Mouse (Mus musculus): Measurements from ENCODE around the gene H2afz. TPM values are rescaled to one million over a fixed set of nuclear protein-coding genes. Genes with fewer than 3 reads are reported as not detected.

Gene H2afz
- 202 and 241 TPM in 2 replicates for total RNA-seq (2017)

DNA sequence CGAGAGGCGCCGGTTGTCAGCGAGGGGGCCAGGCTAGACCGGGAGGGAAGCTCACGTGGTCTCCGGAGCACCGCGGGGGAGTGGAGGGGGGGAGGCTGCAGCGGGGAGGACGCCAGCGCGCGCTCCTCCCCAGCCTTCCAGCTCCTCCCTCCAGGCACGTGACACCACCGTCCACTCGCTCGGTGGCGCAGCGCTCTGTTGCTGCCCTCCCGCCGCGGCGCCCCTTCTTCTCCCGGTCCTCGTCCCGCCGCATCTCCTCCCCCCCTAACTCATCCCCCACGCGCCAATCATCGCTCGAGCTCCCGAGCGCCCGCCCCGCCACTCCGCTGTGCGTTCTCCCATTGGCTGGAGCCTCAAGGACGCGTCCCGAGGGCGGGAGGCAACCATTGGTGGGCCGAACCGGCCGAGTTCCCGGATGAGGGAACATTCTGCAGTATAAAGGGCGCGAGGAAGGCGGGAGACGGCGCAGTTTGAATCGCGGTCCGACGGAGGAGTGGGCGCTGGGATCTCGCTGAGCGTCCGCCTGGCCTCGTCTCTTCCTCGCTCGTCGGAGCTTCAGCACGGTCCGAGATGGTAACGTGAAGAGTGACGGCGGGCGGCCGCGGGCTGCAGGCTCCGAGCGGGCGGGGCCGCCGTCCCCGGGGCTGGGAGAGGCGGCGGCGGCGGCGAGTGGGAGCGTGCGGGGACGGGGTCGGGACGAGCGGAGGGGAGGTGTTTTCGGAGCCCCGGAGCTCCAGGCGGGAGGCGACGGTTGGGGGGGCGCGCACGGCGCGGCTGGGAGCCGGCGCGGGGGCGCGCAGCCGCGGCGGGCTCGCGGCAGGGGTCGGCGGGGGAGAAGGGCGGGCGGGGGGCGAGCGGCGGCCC is at the start of gene H2afz:
H2afz (plus strand) TSS at position 364 of the 864 bp plus-strand sequence.
- peak; percentile 92 for ATAC-seq (ENCODE audit: extremely low read depth, insufficient number of reproducible peaks, low FRiP score, poor library complexity, severe bottlenecking)

DNA sequence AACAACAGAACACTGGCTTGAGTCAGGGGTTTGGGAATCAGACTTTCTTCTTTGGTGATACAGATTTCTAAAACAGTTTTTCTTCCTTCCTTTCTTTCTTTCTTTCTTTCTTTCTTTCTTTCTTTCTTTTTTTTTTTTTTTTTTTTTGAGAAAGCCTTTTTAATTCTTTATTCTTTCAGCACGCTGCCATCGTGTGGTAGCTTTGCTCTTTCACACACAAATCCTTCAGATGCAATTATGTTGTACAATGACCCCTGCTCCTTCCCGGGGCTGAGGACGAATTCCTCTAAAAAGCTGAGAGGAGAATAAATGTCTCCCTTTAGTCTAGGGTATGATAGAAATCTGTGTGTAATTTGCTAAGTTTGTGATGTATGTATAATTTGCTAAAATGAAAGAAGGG is 45.6 kb upstream of the H2afz start:
- ATAC-seq (ENCODE audit: extremely low read depth, insufficient number of reproducible peaks, low FRiP score, poor library complexity, severe bottlenecking) = no peak

DNA sequence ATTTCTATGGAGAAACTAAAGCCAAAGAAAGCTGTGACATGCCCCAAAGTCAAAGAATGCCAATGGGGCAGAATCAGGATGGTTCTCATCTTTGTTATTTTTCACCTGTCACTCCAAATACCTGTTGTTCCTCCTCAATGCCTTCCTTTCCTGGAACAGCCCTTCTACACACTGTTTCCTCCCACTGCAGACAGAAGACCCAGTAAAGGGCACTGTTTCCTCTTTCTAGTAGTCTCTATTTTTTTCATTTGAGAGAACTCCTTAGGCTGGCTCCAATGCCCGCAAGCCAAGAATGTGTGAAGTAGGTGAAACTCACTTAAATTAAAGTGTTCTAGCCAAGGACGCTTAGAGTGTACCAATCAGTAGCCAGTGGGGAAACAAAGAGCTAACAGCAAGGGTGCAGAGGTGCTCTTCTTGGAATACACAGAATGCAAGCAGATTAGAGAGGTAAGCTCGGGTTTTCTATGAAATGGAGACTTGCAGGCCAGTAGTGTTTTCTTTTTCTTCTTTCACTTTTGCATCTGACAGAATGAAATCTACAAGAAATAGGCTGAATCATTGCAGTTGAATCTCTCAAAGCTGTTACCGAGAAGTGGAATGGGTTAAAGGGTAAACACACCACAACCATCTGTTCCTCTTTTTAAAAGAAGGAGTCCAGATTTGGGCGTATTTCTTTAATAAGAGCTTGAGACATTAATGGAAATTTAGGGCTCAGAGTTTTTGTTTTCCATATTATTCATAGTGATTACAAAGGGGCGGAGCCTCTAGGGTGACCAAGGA is 43.4 kb upstream of the H2afz start:
- no peak for ATAC-seq (ENCODE audit: extremely low read depth, insufficient number of reproducible peaks, low FRiP score, poor library complexity, severe bottlenecking)

DNA sequence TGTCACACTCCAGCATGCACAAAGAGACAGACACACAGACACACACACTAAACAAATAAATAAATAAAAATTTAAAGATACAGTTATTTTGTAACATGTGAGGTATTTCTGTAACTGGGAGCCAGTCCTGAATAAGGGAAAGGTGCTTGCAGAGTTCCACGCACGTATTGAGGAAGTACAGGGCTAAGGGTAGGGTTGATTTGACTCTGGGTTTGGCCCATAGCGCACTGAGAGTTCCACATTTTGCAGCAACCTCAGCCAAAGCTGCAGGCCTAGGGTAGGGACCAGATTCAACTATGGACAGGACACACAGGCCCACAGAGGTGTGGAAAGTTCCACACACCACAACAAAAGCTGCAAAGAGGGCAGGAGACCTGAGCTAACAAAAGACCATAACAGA is 41.0 kb upstream of the H2afz start:
- ATAC-seq (ENCODE audit: extremely low read depth, insufficient number of reproducible peaks, low FRiP score, poor library complexity, severe bottlenecking) = no peak

DNA sequence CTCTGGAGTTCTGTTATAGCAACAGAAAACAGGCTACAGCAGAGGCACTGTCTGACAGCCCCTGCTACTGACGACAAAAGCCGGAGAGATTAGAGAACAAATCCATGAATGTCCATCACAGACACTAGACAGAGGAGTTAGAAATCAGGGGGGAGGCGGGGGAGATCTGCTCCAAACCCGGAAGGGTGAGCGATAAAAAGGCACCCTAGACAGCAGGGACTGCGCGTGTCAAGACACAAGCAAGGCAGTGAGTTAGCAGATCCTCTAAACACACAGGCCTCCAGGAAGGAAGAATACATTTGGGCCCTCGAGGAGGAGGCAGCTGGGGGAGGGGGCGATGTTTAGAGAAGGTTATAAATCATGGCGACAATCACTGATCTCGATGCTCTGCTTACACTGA is 36.6 kb upstream of the H2afz start:
- no peak for ATAC-seq (ENCODE audit: extremely low read depth, insufficient number of reproducible peaks, low FRiP score, poor library complexity, severe bottlenecking)

GRCm38 (mm10) chr3:137831156-137831555 is 33.1 kb upstream of the H2afz start:
- ATAC-seq (ENCODE audit: extremely low read depth, insufficient number of reproducible peaks, low FRiP score, poor library complexity, severe bottlenecking) = no peak

DNA sequence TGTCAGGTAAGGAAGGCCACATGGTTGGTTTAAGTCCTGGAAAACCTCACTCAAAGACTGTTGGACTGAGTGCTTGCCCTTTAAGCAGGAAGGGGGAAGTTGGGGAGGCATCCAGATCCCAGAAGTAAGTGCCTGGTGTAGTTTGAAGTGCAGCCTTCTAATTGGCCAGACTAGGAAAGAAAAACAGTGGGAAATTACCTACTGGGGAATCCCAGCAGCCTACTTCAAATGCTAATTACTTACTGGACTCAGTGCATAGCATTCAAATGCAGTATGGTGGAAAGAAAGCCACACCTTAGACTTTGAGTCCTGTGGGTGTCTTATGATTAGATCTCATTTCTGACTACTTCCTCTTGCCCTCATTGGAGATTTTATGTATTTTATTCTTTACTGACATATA is 31.2 kb upstream of the H2afz start:
- ATAC-seq (ENCODE audit: extremely low read depth, insufficient number of reproducible peaks, low FRiP score, poor library complexity, severe bottlenecking) = no peak

DNA sequence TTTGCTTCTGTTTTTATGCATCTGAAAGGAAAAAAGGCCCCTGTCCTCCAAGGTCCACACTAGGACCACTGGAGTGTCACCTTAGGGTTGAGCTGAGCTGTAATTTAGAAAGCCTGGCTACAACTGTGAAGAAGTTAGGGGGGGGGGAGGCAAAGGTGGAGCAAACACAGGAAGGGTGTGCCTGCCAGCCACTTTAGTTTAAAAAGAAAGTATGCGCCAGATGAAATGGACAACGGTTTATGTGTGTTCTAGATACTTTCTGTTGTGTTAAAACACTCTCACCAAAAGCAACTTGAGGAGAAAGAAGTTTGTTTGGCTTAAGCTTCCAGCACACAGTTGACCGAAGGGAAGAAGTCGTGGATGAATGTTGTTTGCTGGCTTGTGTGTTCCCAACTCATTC is 30.6 kb upstream of the H2afz start:
- no peak for ATAC-seq (ENCODE audit: extremely low read depth, insufficient number of reproducible peaks, low FRiP score, poor library complexity, severe bottlenecking)

GRCm38 (mm10) chr3:137836543-137836942 is 27.7 kb upstream of the H2afz start:
- no peak for ATAC-seq (ENCODE audit: extremely low read depth, insufficient number of reproducible peaks, low FRiP score, poor library complexity, severe bottlenecking)

- no peak for ATAC-seq (ENCODE audit: extremely low read depth, insufficient number of reproducible peaks, low FRiP score, poor library complexity, severe bottlenecking)
Measured at GRCm38 (mm10) chr3:137838160-137838559, 26.1 kb upstream of the H2afz start.

- no peak for ATAC-seq (ENCODE audit: extremely low read depth, insufficient number of reproducible peaks, low FRiP score, poor library complexity, severe bottlenecking)
Measured at GRCm38 (mm10) chr3:137842944-137843343, 21.3 kb upstream of the H2afz start.

GRCm38 (mm10) chr3:137844263-137844662 is 20.0 kb upstream of the H2afz start:
- ATAC-seq (ENCODE audit: extremely low read depth, insufficient number of reproducible peaks, low FRiP score, poor library complexity, severe bottlenecking) = no peak

- ATAC-seq (ENCODE audit: extremely low read depth, insufficient number of reproducible peaks, low FRiP score, poor library complexity, severe bottlenecking) = 0 out of 2 replicates have a peak, but pooled peaks have one; percentile 55
Measured at GRCm38 (mm10) chr3:137846552-137846951, 17.7 kb upstream of the H2afz start.

- peak; percentile 41; the same call in 1 of the 2 replicates for ATAC-seq (ENCODE audit: extremely low read depth, insufficient number of reproducible peaks, low FRiP score, poor library complexity, severe bottlenecking)
Measured at GRCm38 (mm10) chr3:137848354-137848753, 15.9 kb upstream of the H2afz start.

GRCm38 (mm10) chr3:137849697-137850096 is 14.6 kb upstream of the H2afz start:
- no peak for ATAC-seq (ENCODE audit: extremely low read depth, insufficient number of reproducible peaks, low FRiP score, poor library complexity, severe bottlenecking)

- ATAC-seq (ENCODE audit: extremely low read depth, insufficient number of reproducible peaks, low FRiP score, poor library complexity, severe bottlenecking) = no peak
Measured at GRCm38 (mm10) chr3:137851196-137851595, 13.1 kb upstream of the H2afz start.

DNA sequence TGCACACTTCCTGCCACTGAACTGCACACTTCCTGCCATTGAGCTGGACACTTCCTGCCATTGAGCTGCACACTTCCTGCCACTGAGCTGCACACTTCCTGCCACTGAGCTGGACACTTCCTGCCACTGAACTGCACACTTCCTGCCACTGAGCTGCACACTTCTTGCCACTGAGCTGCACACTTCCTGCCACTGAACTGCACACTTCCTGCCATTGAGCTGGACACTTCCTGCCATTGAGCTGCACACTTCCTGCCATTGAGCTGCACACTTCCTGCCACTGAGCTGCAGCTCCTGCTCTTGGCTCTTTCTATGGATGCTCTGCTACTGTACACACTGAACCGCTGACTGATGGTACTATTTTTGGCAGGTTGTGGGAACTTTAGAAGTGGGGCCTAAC is 11.3 kb upstream of the H2afz start:
- ATAC-seq (ENCODE audit: extremely low read depth, insufficient number of reproducible peaks, low FRiP score, poor library complexity, severe bottlenecking) = peak; percentile 61; the same call in 1 of the 2 replicates

DNA sequence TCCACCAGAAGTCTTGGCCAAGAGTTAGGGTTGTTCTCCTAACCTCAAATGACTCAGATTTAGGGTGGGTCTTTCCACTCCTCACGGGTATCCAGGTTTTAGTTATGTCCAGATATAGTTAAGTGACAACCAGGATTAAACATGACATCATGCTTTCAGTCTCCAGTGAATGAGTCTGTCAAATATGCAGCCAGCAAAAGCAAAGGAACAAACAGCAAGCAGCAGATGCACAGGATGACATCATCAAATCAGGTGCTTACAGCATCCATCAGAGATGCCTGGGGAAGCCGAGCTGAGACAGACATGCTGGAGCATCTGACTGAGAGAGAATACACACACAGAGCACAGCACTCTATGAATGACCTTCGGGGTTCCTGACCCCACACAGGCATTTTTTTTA is 9.0 kb upstream of the H2afz start:
- no peak for ATAC-seq (ENCODE audit: extremely low read depth, insufficient number of reproducible peaks, low FRiP score, poor library complexity, severe bottlenecking)

GRCm38 (mm10) chr3:137856061-137856460 is 8.2 kb upstream of the H2afz start:
- ATAC-seq (ENCODE audit: extremely low read depth, insufficient number of reproducible peaks, low FRiP score, poor library complexity, severe bottlenecking) = no peak
